Mouse (Mus musculus) ES-Bruce4 (cell line): ENCODE results near the gene Sars.
A peak's percentile ranks its signal among the peaks of the same experiment; 100 is the strongest.

Experiments
- CTCF ChIP-seq: IDR thresholded peaks from one replicate; pipeline ENCODE4 v1.8.1; 2011; ENCODE audit warnings: low read depth, low read length
- EP300 ChIP-seq: IDR thresholded peaks from 2 replicates; pipeline ENCODE4 v1.6.1; 2011; ENCODE audit warnings: low read depth, low read length; ENCODE audit not compliant: insufficient read depth
- POLR2A ChIP-seq: IDR thresholded peaks from one replicate; pipeline ENCODE4 v1.8.1; 2011; ENCODE audit warnings: low read length; ENCODE audit not compliant: insufficient read depth

DNA sequence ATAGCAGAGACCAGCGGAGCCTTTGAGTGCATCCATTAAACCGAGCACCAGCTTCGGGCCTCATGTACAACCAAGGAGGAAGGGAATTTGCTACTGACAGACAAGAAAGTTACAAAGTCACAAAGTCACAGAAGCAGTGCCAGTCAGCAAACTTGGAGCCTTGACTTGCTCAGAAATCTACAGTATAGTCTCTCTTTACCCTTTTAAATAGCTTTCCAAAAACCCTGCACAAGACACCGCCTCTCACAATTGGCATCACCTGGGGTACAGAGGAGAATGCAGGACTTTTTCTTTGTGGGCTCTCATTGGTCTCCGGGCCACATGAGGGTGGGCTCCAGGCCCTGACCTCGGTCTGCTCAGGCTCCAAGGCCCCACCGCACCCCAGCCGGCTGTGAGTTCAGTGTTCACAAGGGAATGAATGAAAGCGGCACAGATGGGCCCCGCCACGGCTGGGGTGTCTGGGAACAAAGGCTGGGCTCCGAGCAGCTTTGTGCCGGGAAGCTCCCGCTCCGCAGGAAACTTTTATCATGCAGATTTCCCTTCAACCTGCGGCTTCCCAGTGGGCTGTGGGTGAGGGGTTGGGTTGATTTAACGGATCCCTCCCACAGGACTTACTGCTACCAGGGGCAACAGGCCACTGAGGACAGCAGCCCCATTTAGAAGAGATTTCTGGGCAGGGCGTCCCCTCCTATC is 11.7 kb downstream of the Sars start:
- TF ChIP-seq CTCF (no peak), POLR2A (no peak), EP300 (peak; percentile 92)
